Mouse (Mus musculus) lung, embryonic 16.5 days (tissue): ENCODE results near the gene Cib3. TPM values are rescaled to one million over a fixed set of nuclear protein-coding genes. Genes with fewer than 3 reads are reported as not detected.
A peak's percentile ranks its signal among the peaks of the same experiment; 100 is the strongest.

Experiments used
- ATAC-seq: fragments of 200-750 bp; cut with Nextera tagmentation; 2 replicates; pipeline ENCODE4 v1.8.0; 2017; ENCODE audit warnings: low read depth, mild to moderate bottlenecking, moderate library complexity
- H3K27ac ChIP-seq: fragments of 300-500 bp; sonication (generic); 2 replicates; pipeline ENCODE4 v1.5.1; 2014; ENCODE audit warnings: mild to moderate bottlenecking, control low read depth, low read length
- H3K27me3 ChIP-seq: fragments of 300-500 bp; sonication (generic); 2 replicates; pipeline ENCODE4 v1.6.1; 2014; ENCODE audit warnings: low read depth, low read length, mixed read lengths; ENCODE audit not compliant: control insufficient read depth, insufficient read depth
- H3K36me3 ChIP-seq: fragments of 300-500 bp; sonication (generic); 2 replicates; pipeline ENCODE4 v1.6.1; 2014; ENCODE audit warnings: low read length; ENCODE audit not compliant: control insufficient read depth, insufficient read depth
- H3K4me1 ChIP-seq: fragments of 300-500 bp; sonication (generic); replicated peaks from 2 replicates; pipeline ENCODE4 v1.6.1; 2014; ENCODE audit warnings: low read length, mixed read lengths; ENCODE audit not compliant: control insufficient read depth, insufficient read depth
- H3K4me2 ChIP-seq: fragments of 300-500 bp; sonication (generic); 2 replicates; pipeline ENCODE4 v1.6.1; 2014; ENCODE audit warnings: low read depth, low read length, control low read depth
- H3K4me3 ChIP-seq: fragments of 300-500 bp; sonication (generic); 2 replicates; pipeline ENCODE4 v1.5.1; 2014; ENCODE audit warnings: mild to moderate bottlenecking, low read length, control low read depth
- H3K9ac ChIP-seq: fragments of 300-500 bp; sonication (generic); 2 replicates; pipeline ENCODE4 v1.6.1; 2014; ENCODE audit warnings: low read length, control low read depth
- H3K9me3 ChIP-seq: fragments of 300-500 bp; sonication (generic); 2 replicates; pipeline ENCODE4 v1.6.1; 2016; ENCODE audit warnings: low read length; ENCODE audit not compliant: control insufficient read depth
- WGBS: fragments of 180-500 bp; shearing (Covaris S2); extraction: QIAGEN DNeasy Blood & Tissue Kit; methylation state at CpG from one replicate; pipeline ENCODE4 v1.1.7; 2014; 5-methylcytosine and 5-hydroxymethylcytosine counted together
- polyA plus RNA-seq: library from polyadenylated mRNA; unstranded; fragments of >200 nt; fragmentation: Nextera tagmentation; extraction: Ambion mirVana; gene quantifications from 2 replicates; pipeline ENCODE4 v1.2.1, GENCODE M21; 2015

Gene Cib3
- polyA plus RNA-seq, 1 experiment from 2014 or later: 0.20 TPM

GRCm38 (mm10) chr8:72215060-72215459 is 2.4 kb upstream of the Cib3 start:
- no peak for ATAC-seq
- Histone ChIP-seq H3K9me3 (no peaks in the 10 kb centered on the region), H3K4me2 (no peak overlapping the region), H3K27me3 (no peaks in the 10 kb centered on the region), H3K27ac (no peak overlapping the region), H3K4me3 (no peak overlapping the region), H3K4me1 (no peaks in the 10 kb centered on the region; the same call in 1 of the 2 replicates), H3K9ac (no peak overlapping the region), H3K36me3 (no peaks in the 10 kb centered on the region)
- 34% methylated on average over 2 of the region's 2 CpGs for WGBS

GRCm38 (mm10) chr8:72213536-72213935 is 899 bp upstream of the Cib3 start, which contains the start of gene Gm11034:
TSS of gene Gm11034 (minus strand) at chr8:72213636.
- Histone ChIP-seq H3K9ac (no peak within 1 kb of the TSS), H3K36me3 (no peaks in the 10 kb centered on the region), H3K4me2 (no peak within 1 kb of the TSS), H3K4me3 (no peak within 1 kb of the TSS), H3K27ac (no peak within 1 kb of the TSS), H3K9me3 (no peaks in the 10 kb centered on the region), H3K4me1 (no peaks in the 10 kb centered on the region), H3K27me3 (no peaks in the 10 kb centered on the region)
- no peak for ATAC-seq
- WGBS: 69% methylated on average over 4 of the region's 4 CpGs

- Histone ChIP-seq H3K9me3 (no peaks in the 10 kb centered on the region), H3K4me2 (no peak overlapping the region), H3K27ac (no peak overlapping the region), H3K9ac (no peak overlapping the region), H3K4me1 (no peaks in the 10 kb centered on the region), H3K4me3 (no peak overlapping the region), H3K36me3 (no peaks in the 10 kb centered on the region), H3K27me3 (no peaks in the 10 kb centered on the region)
- ATAC-seq: no peak
- 87% methylated on average over 1 of the region's 1 CpGs for WGBS
Measured at GRCm38 (mm10) chr8:72211846-72212245, 791 bp downstream of the Cib3 start.

GRCm38 (mm10) chr8:72210710-72211109 is 1.9 kb downstream of the Cib3 start:
- H3K4me3 ChIP-seq: no peak overlapping the region
- H3K27me3 ChIP-seq: no peaks in the 10 kb centered on the region
- no peak overlapping the region for H3K9ac ChIP-seq
- H3K4me1 ChIP-seq: no peaks in the 10 kb centered on the region
- H3K4me2 ChIP-seq: no peak overlapping the region
- no peak for ATAC-seq
- no peaks in the 10 kb centered on the region for H3K36me3 ChIP-seq
- H3K27ac ChIP-seq: no peak overlapping the region
- H3K9me3 ChIP-seq: no peaks in the 10 kb centered on the region
- WGBS: 47% methylated on average over 2 of the region's 2 CpGs

GRCm38 (mm10) chr8:72210222-72210621 is 2.4 kb downstream of the Cib3 start:
- no peaks in the 10 kb centered on the region for H3K27me3 ChIP-seq
- no peaks in the 10 kb centered on the region for H3K4me1 ChIP-seq
- no peak overlapping the region for H3K4me3 ChIP-seq
- ATAC-seq: no peak
- H3K9ac ChIP-seq: no peak overlapping the region
- no peak overlapping the region for H3K27ac ChIP-seq
- WGBS: 65% methylated on average over 4 of the region's 4 CpGs
- H3K9me3 ChIP-seq: no peaks in the 10 kb centered on the region
- no peak overlapping the region for H3K4me2 ChIP-seq
- H3K36me3 ChIP-seq: no peaks in the 10 kb centered on the region

- Histone ChIP-seq H3K36me3 (no peaks in the 10 kb centered on the region), H3K27me3 (no peaks in the 10 kb centered on the region), H3K4me1 (no peaks in the 10 kb centered on the region), H3K9me3 (peaks cover 5% of the 10 kb centered on the region), H3K9ac (no peak overlapping the region), H3K4me2 (no peak overlapping the region), H3K4me3 (no peak overlapping the region), H3K27ac (no peak overlapping the region)
- no peak for ATAC-seq
- 68% methylated on average over 1 of the region's 1 CpGs for WGBS
Measured at GRCm38 (mm10) chr8:72208582-72208981, 4.1 kb downstream of the Cib3 start.

GRCm38 (mm10) chr8:72197997-72198396 is 14.6 kb downstream of the Cib3 start:
- Histone ChIP-seq H3K27me3 (no peaks in the 10 kb centered on the region), H3K4me1 (no peaks in the 10 kb centered on the region), H3K9ac (no peak overlapping the region), H3K9me3 (peaks cover 7% of the 10 kb centered on the region), H3K4me3 (no peak overlapping the region), H3K27ac (no peak overlapping the region), H3K36me3 (no peaks in the 10 kb centered on the region), H3K4me2 (no peak overlapping the region)
- WGBS: 50% methylated on average over 8 of the region's 8 CpGs
- ATAC-seq: no peak

GRCm38 (mm10) chr8:72192065-72192464 is 20.6 kb downstream of the Cib3 start:
- Histone ChIP-seq H3K27me3 (no peaks in the 10 kb centered on the region), H3K9ac (no peak overlapping the region), H3K27ac (no peak overlapping the region), H3K4me1 (no peaks in the 10 kb centered on the region), H3K9me3 (no peaks in the 10 kb centered on the region), H3K4me3 (no peak overlapping the region), H3K36me3 (no peaks in the 10 kb centered on the region), H3K4me2 (no peak overlapping the region)
- ATAC-seq: no peak

- ATAC-seq: no peak
- H3K27me3 ChIP-seq: no peaks in the 10 kb centered on the region
- H3K4me1 ChIP-seq: no peaks in the 10 kb centered on the region
- WGBS: 49% methylated on average over 2 of the region's 2 CpGs
- no peak overlapping the region for H3K4me2 ChIP-seq
- no peak overlapping the region for H3K9ac ChIP-seq
- no peaks in the 10 kb centered on the region for H3K9me3 ChIP-seq
- no peaks in the 10 kb centered on the region for H3K36me3 ChIP-seq
- peak overlapping the region; percentile 93 for H3K27ac ChIP-seq
- H3K4me3 ChIP-seq: no peak overlapping the region
Measured at GRCm38 (mm10) chr8:72190215-72190539, 22.5 kb downstream of the Cib3 start.
